Mouse (Mus musculus) midbrain, embryonic 10.5 days (tissue): ENCODE data around the gene Snn. TPM values are rescaled to one million over a fixed set of nuclear protein-coding genes. Genes with fewer than 3 reads are reported as not detected.

Experiments
- DNase-seq: peaks from one replicate; pipeline ENCODE4 v3.0.0-alpha.2; 2017; ENCODE audit warnings: low spot score
- H3K27ac ChIP-seq: fragments of 300-500 bp; sonication (generic); replicated peaks from 2 replicates; pipeline ENCODE4 v1.5.1; 2016; ENCODE audit warnings: mild to moderate bottlenecking
- H3K27me3 ChIP-seq: fragments of 300-500 bp; sonication (generic); 2 replicates; pipeline ENCODE4 v1.6.1; 2016; ENCODE audit warnings: low read depth, mild to moderate bottlenecking; ENCODE audit not compliant: poor library complexity, severe bottlenecking
- H3K36me3 ChIP-seq: fragments of 300-500 bp; sonication (generic); 2 replicates; pipeline ENCODE4 v1.6.1; 2016; ENCODE audit warnings: mild to moderate bottlenecking, moderate library complexity
- H3K4me1 ChIP-seq: fragments of 300-500 bp; sonication (generic); 2 replicates; pipeline ENCODE4 v1.6.1; 2016
- H3K4me3 ChIP-seq: fragments of 300-500 bp; sonication (generic); 2 replicates; pipeline ENCODE4 v1.5.1; 2016; ENCODE audit warnings: mild to moderate bottlenecking, moderate library complexity
- H3K9me3 ChIP-seq: fragments of 300-500 bp; sonication (generic); replicated peaks from 2 replicates; pipeline ENCODE4 v1.6.1; 2016; ENCODE audit warnings: mild to moderate bottlenecking
- WGBS: fragments of 180-500 bp; shearing (Covaris S2); methylation state at CpG from one replicate; pipeline ENCODE4 v1.1.7; 2016; 5-methylcytosine and 5-hydroxymethylcytosine counted together
- polyA plus RNA-seq: library from polyadenylated mRNA; unstranded; fragments of >200 nt; fragmentation: Nextera tagmentation; extraction: Ambion mirVana; gene quantifications from 2 replicates; pipeline ENCODE4 v1.2.1, GENCODE M21; 2016

Snn gene
- polyA plus RNA-seq, 1 experiment from 2014 or later, result 86.7 TPM

GRCm38 (mm10) chr16:11028206-11028605 lies 32.5 kb upstream of the Snn start:
- 85% methylated on average over 7 of the region's 7 CpGs for WGBS
- H3K4me3 ChIP-seq, result no peak overlapping the region
- H3K27ac ChIP-seq, result no peak overlapping the region
- no peak for DNase-seq
- no peaks in the 10 kb centered on the region for H3K27me3 ChIP-seq
- H3K4me1 ChIP-seq, result no peaks in the 10 kb centered on the region
- H3K9me3 ChIP-seq, result no peaks in the 10 kb centered on the region
- no peaks in the 10 kb centered on the region for H3K36me3 ChIP-seq

- Histone ChIP-seq H3K27me3 (no peaks in the 10 kb centered on the region), H3K9me3 (no peaks in the 10 kb centered on the region), H3K4me3 (no peak overlapping the region), H3K27ac (no peak overlapping the region), H3K36me3 (no peaks in the 10 kb centered on the region), H3K4me1 (peaks cover 2% of the 10 kb centered on the region)
- 85% methylated on average over 4 of the region's 4 CpGs for WGBS
- no peak for DNase-seq
Observed at GRCm38 (mm10) chr16:11030844-11031243, 29.9 kb upstream of the Snn start.

- H3K4me1 ChIP-seq, result peaks cover 7% of the 10 kb centered on the region
- H3K27ac ChIP-seq, result no peak overlapping the region
- 74% methylated on average over 3 of the region's 3 CpGs for WGBS
- no peak for DNase-seq
- no peak overlapping the region for H3K4me3 ChIP-seq
- no peaks in the 10 kb centered on the region for H3K36me3 ChIP-seq
- H3K9me3 ChIP-seq, result no peaks in the 10 kb centered on the region
- no peaks in the 10 kb centered on the region for H3K27me3 ChIP-seq
Observed at GRCm38 (mm10) chr16:11031320-11031719, 29.4 kb upstream of the Snn start.

- DNase-seq, result peak; percentile 85
- Histone ChIP-seq H3K27me3 (peaks cover 9% of the 10 kb centered on the region; the same call in 1 of the 2 replicates), H3K27ac (no peak overlapping the region), H3K4me1 (peaks cover 8% of the 10 kb centered on the region), H3K9me3 (no peaks in the 10 kb centered on the region), H3K36me3 (no peaks in the 10 kb centered on the region), H3K4me3 (no peak overlapping the region)
- 5% methylated on average over 4 of the region's 4 CpGs for WGBS
Observed at GRCm38 (mm10) chr16:11034193-11034803, 26.4 kb upstream of the Snn start.

GRCm38 (mm10) chr16:11035273-11035672 lies 25.5 kb upstream of the Snn start:
- Histone ChIP-seq H3K27me3 (peaks cover 9% of the 10 kb centered on the region; the same call in 1 of the 2 replicates), H3K4me1 (peaks cover 8% of the 10 kb centered on the region), H3K27ac (no peak overlapping the region), H3K4me3 (no peak overlapping the region), H3K36me3 (no peaks in the 10 kb centered on the region), H3K9me3 (no peaks in the 10 kb centered on the region)
- DNase-seq, result no peak
- 88% methylated on average over 9 of the region's 9 CpGs for WGBS

GRCm38 (mm10) chr16:11035790-11036431 lies 24.8 kb upstream of the Snn start:
- peaks cover 9% of the 10 kb centered on the region; the same call in 1 of the 2 replicates for H3K27me3 ChIP-seq
- peak; percentile 85 for DNase-seq

GRCm38 (mm10) chr16:11040603-11041002 lies 20.1 kb upstream of the Snn start:
- H3K27ac ChIP-seq, result no peak overlapping the region
- 73% methylated on average over 2 of the region's 2 CpGs for WGBS
- H3K36me3 ChIP-seq, result no peaks in the 10 kb centered on the region
- no peaks in the 10 kb centered on the region for H3K9me3 ChIP-seq
- H3K4me1 ChIP-seq, result peaks cover 10% of the 10 kb centered on the region
- no peak overlapping the region for H3K4me3 ChIP-seq
- no peak for DNase-seq
- H3K27me3 ChIP-seq, result peaks cover 9% of the 10 kb centered on the region; the same call in 1 of the 2 replicates

More at GRCm38 (mm10) chr16:11035790-11036431, 24.8 kb upstream of the Snn start:
- Histone ChIP-seq H3K4me3 (peak overlapping the region; percentile 2; the same call in 1 of the 2 replicates), H3K27ac (peak overlapping the region; percentile 38; the same call in 1 of the 2 replicates), H3K9me3 (no peaks in the 10 kb centered on the region), H3K36me3 (no peaks in the 10 kb centered on the region), H3K4me1 (peaks cover 8% of the 10 kb centered on the region)
- WGBS, result 28% methylated on average over 15 of the region's 15 CpGs

- Histone ChIP-seq H3K4me1 (peaks cover 2% of the 10 kb centered on the region; the same call in 1 of the 2 replicates), H3K27me3 (no peaks in the 10 kb centered on the region), H3K27ac (no peak overlapping the region), H3K4me3 (no peak overlapping the region), H3K36me3 (no peaks in the 10 kb centered on the region), H3K9me3 (no peaks in the 10 kb centered on the region)
- 86% methylated on average over 5 of the region's 5 CpGs for WGBS
- DNase-seq, result no peak
Observed at GRCm38 (mm10) chr16:11043239-11043638, 17.5 kb upstream of the Snn start.

- no peaks in the 10 kb centered on the region for H3K27me3 ChIP-seq
- DNase-seq, result no peak
- no peak overlapping the region for H3K27ac ChIP-seq
- no peak overlapping the region for H3K4me3 ChIP-seq
- 85% methylated on average over 7 of the region's 7 CpGs for WGBS
- no peaks in the 10 kb centered on the region for H3K36me3 ChIP-seq
- no peaks in the 10 kb centered on the region for H3K9me3 ChIP-seq
- peaks cover 2% of the 10 kb centered on the region; the same call in 1 of the 2 replicates for H3K4me1 ChIP-seq
Observed at GRCm38 (mm10) chr16:11046437-11046836, 14.3 kb upstream of the Snn start.

- H3K27ac ChIP-seq, result no peak overlapping the region
- WGBS, result 89% methylated on average over 7 of the region's 7 CpGs
- DNase-seq, result no peak
- H3K4me3 ChIP-seq, result no peak overlapping the region
- H3K27me3 ChIP-seq, result no peaks in the 10 kb centered on the region
- no peaks in the 10 kb centered on the region for H3K9me3 ChIP-seq
- H3K4me1 ChIP-seq, result peaks cover 2% of the 10 kb centered on the region; the same call in 1 of the 2 replicates
- no peaks in the 10 kb centered on the region for H3K36me3 ChIP-seq
Observed at GRCm38 (mm10) chr16:11047130-11047529, 13.6 kb upstream of the Snn start.

- Histone ChIP-seq H3K36me3 (no peaks in the 10 kb centered on the region), H3K9me3 (no peaks in the 10 kb centered on the region), H3K27ac (no peak overlapping the region), H3K4me1 (peaks cover under 1% of the 10 kb centered on the region; the same call in 1 of the 2 replicates), H3K4me3 (no peak overlapping the region), H3K27me3 (no peaks in the 10 kb centered on the region)
- DNase-seq, result no peak
- WGBS, result 83% methylated on average over 2 of the region's 2 CpGs
Observed at GRCm38 (mm10) chr16:11050226-11050625, 10.5 kb upstream of the Snn start.

- no peaks in the 10 kb centered on the region for H3K9me3 ChIP-seq
- WGBS, result 93% methylated on average over 11 of the region's 11 CpGs
- no peaks in the 10 kb centered on the region for H3K27me3 ChIP-seq
- no peaks in the 10 kb centered on the region for H3K4me1 ChIP-seq
- DNase-seq, result no peak
- no peak overlapping the region for H3K4me3 ChIP-seq
- H3K36me3 ChIP-seq, result no peaks in the 10 kb centered on the region
- H3K27ac ChIP-seq, result no peak overlapping the region
Observed at GRCm38 (mm10) chr16:11051134-11051533, 9.6 kb upstream of the Snn start.

GRCm38 (mm10) chr16:11054409-11054808 lies 6.3 kb upstream of the Snn start:
- H3K27me3 ChIP-seq, result no peaks in the 10 kb centered on the region
- H3K9me3 ChIP-seq, result no peaks in the 10 kb centered on the region
- no peak overlapping the region for H3K27ac ChIP-seq
- H3K4me1 ChIP-seq, result no peaks in the 10 kb centered on the region
- DNase-seq, result no peak
- no peak overlapping the region for H3K4me3 ChIP-seq
- WGBS, result 66% methylated on average over 6 of the region's 6 CpGs
- H3K36me3 ChIP-seq, result no peaks in the 10 kb centered on the region
